Mouse (Mus musculus): ENCODE results near the gene Pop7.

Pop7 gene

GRCm38 (mm10) chr5:137501709-137502666, at the start of gene Pop7:
Pop7 (minus strand) TSS chr5:137502518.
- peak; percentile 100 for DNase-seq (ENCODE audit: low spot score)

GRCm38 (mm10) chr5:137551119-137551518, 48.8 kb upstream of the Pop7 start:
- DNase-seq (ENCODE audit: low spot score) = no peak

GRCm38 (mm10) chr5:137549840-137550239, 47.5 kb upstream of the Pop7 start:
- no peak for DNase-seq (ENCODE audit: low spot score)

- DNase-seq (ENCODE audit: low spot score) = no peak
These were observed 43.3 kb upstream of the Pop7 start for GRCm38 (mm10) chr5:137545596-137545995.

- DNase-seq (ENCODE audit: low spot score) = no peak
These were observed 42.6 kb upstream of the Pop7 start for GRCm38 (mm10) chr5:137544926-137545325.

- DNase-seq (ENCODE audit: low spot score) = no peak
These were observed 39.6 kb upstream of the Pop7 start for GRCm38 (mm10) chr5:137541768-137542540.

GRCm38 (mm10) chr5:137540991-137541390, 38.7 kb upstream of the Pop7 start:
- no peak for DNase-seq (ENCODE audit: low spot score)

GRCm38 (mm10) chr5:137539291-137539801, 37.0 kb upstream of the Pop7 start:
- no peak for DNase-seq (ENCODE audit: low spot score)

- DNase-seq (ENCODE audit: low spot score) = no peak
These were observed 35.1 kb upstream of the Pop7 start for GRCm38 (mm10) chr5:137537461-137537860.

- no peak for DNase-seq (ENCODE audit: low spot score)
These were observed 33.0 kb upstream of the Pop7 start for GRCm38 (mm10) chr5:137535318-137535717.

- no peak for DNase-seq (ENCODE audit: low spot score)
These were observed 32.4 kb upstream of the Pop7 start for GRCm38 (mm10) chr5:137534762-137535161.

- peak; percentile 98 for DNase-seq (ENCODE audit: low spot score)
These were observed 31.0 kb upstream of the Pop7 start, which contains the start of the genes Epo and Gnb2 for GRCm38 (mm10) chr5:137533117-137533827. Epo (minus strand) TSS chr5:137533242. Gnb2 (minus strand) TSS chr5:137533510.

GRCm38 (mm10) chr5:137532808-137533116, 30.4 kb upstream of the Pop7 start:
- no peak for DNase-seq (ENCODE audit: low spot score)

- DNase-seq (ENCODE audit: low spot score) = no peak
These were observed 30.0 kb upstream of the Pop7 start for GRCm38 (mm10) chr5:137532131-137532807.

- DNase-seq (ENCODE audit: low spot score) = no peak
These were observed 29.3 kb upstream of the Pop7 start for GRCm38 (mm10) chr5:137531414-137532130.

GRCm38 (mm10) chr5:137530588-137531413, 28.5 kb upstream of the Pop7 start:
- DNase-seq (ENCODE audit: low spot score) = peak; percentile 89

- DNase-seq (ENCODE audit: low spot score) = no peak
These were observed 27.8 kb upstream of the Pop7 start for GRCm38 (mm10) chr5:137530075-137530474.

- DNase-seq (ENCODE audit: low spot score) = no peak
These were observed 27.1 kb upstream of the Pop7 start for GRCm38 (mm10) chr5:137529221-137529995.

Measured in embryo, embryonic 10 days (tissue).